Mouse (Mus musculus) heart, adult 2 months (tissue): ENCODE measurements around the gene Lrrc8d.

ENCODE experiments used
- CTCF ChIP-seq: fragments of 200-600 bp; IDR thresholded peaks from 2 replicates; pipeline ENCODE4 v1.8.1; 2022; ENCODE audit warnings: antibody characterized with exemption, mild to moderate bottlenecking, moderate library complexity
- POLR2A ChIP-seq: fragments of 200-500 bp; IDR thresholded peaks from 2 replicates; pipeline ENCODE4 v1.6.1; 2011; ENCODE audit warnings: mild to moderate bottlenecking, low read depth, low read length, control low read depth; ENCODE audit not compliant: insufficient read depth

GRCm38 (mm10) chr5:105698694-105699093 lies 1.1 kb upstream of the Lrrc8d start:
- TF ChIP-seq POLR2A (no peak), CTCF (no peak)
